Mouse (Mus musculus) neutrophil, adult 5-6 weeks (primary cell): ENCODE results near the gene Mtmr2. TPM values are rescaled to one million over a fixed set of nuclear protein-coding genes. Genes with fewer than 3 reads are reported as not detected.

Experiments
- total RNA-seq: library from RNA; stranded (forward); fragments of 200-1000 nt; gene quantifications from 2 replicates; pipeline ENCODE4 v1.2.3, GENCODE M21; 2017

Mtmr2 gene
- total RNA-seq, 1 experiment from 2014 or later = 43.5 TPM

Other genes starting within 250 kb of the Mtmr2 start
- gene Cep57, start 78.7 kb downstream of the Mtmr2 start, total RNA-seq = 70.3 and 78.2 TPM in 2 replicates
- 93.3 and 101 TPM in 2 replicates for gene Fam76b, start 79.3 kb downstream of the Mtmr2 start, total RNA-seq